Mouse (Mus musculus): Measurements from ENCODE around the gene Zbtb12. TPM values are rescaled to one million over a fixed set of nuclear protein-coding genes. Genes with fewer than 3 reads are reported as not detected.

Zbtb12 gene
- polyA plus RNA-seq, 1 experiment from 2014 or later: 1.0 TPM

DNA sequence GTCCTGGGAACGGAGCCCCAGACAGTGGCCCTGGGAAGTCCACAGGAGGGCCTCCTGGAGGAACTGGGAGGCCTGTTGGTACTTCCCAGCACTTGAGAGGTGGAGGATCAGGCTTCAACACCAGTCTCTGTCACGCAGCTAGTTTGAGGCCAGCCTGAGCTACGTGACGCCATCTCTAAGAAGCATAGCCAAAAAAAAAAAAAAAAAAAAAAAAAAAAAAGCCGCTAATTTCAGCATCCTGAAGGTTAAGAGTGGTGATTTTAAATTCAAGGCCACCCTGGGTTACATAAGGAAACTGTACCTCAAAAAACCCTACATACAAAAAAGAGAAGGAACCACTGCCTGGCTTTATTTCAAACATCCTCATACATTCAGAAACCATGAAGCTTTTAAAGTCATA, 45.0 kb downstream of the Zbtb12 start:
- no peaks in the 10 kb centered on the region for H3K4me1 ChIP-seq (ENCODE audit: control insufficient read depth, insufficient read depth, low read length)
- H3K27ac ChIP-seq (replicated peaks; ENCODE audit: low read depth, low read length): no peak overlapping the region
- ATAC-seq (ENCODE audit: low read depth): no peak
- H3K27me3 ChIP-seq (replicated peaks; ENCODE audit: control insufficient read depth, insufficient read depth, low read length): no peaks in the 10 kb centered on the region
- no peak overlapping the region for H3K4me3 ChIP-seq (ENCODE audit: low read depth, low read length)
- no peaks in the 10 kb centered on the region for H3K9me3 ChIP-seq (ENCODE audit: control insufficient read depth, low read length)
- 71% methylated on average over 5 of the region's 5 CpGs for WGBS
- DNase-seq (ENCODE audit: low spot score): no peak
- no peaks in the 10 kb centered on the region for H3K36me3 ChIP-seq (ENCODE audit: control insufficient read depth, insufficient read depth, low read length)
- H3K4me2 ChIP-seq (ENCODE audit: low read depth, low read length): no peak overlapping the region
- H3K9ac ChIP-seq (ENCODE audit: low read depth, low read length): no peak overlapping the region

DNA sequence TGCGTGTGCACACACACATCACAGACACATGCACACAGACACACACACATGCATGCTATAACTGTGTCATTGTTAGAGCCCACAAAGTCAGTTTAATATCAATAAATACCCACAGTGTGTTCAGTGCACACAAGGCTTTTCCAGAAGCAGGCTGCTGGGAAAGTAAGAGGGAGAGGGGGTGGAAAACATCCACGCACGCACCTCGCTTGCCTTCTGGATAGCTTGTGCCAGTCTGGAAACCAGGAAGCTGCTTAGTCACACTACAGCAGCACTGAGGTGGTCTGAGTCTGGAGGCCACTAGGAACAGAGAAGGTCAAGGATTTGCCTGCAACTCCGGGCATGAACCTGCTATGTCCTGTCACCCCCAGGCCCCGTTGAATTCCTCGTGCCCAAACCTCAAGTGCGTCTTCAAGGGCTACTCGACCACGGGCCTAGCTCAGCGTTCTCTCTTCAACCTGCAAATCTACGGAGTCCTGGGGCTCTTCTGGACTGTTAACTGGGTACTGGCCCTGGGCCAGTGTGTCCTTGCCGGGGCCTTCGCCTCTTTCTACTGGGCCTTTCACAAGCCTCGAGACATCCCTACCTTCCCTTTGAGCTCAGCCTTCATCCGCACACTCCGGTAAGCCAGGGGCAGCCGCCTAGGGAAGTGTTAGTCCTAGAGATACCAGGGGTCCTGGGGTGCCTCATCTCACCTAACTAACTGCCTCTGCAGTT, 48.2 kb downstream of the Zbtb12 start:
- Histone ChIP-seq H3K36me3 (ENCODE audit: control insufficient read depth, insufficient read depth, low read length) (no peaks in the 10 kb centered on the region), H3K4me3 (ENCODE audit: low read depth, low read length) (no peak overlapping the region), H3K4me1 (ENCODE audit: control insufficient read depth, insufficient read depth, low read length) (peaks cover 7% of the 10 kb centered on the region), H3K9ac (ENCODE audit: low read depth, low read length) (no peak overlapping the region), H3K4me2 (ENCODE audit: low read depth, low read length) (no peak overlapping the region), H3K27me3 (replicated peaks; ENCODE audit: control insufficient read depth, insufficient read depth, low read length) (no peaks in the 10 kb centered on the region), H3K9me3 (ENCODE audit: control insufficient read depth, low read length) (no peaks in the 10 kb centered on the region), H3K27ac (replicated peaks; ENCODE audit: low read depth, low read length) (no peak overlapping the region)
- ATAC-seq (ENCODE audit: low read depth) (no peak), DNase-seq (ENCODE audit: low spot score) (no peak)
- WGBS: 86% methylated on average over 18 of the region's 18 CpGs

DNA sequence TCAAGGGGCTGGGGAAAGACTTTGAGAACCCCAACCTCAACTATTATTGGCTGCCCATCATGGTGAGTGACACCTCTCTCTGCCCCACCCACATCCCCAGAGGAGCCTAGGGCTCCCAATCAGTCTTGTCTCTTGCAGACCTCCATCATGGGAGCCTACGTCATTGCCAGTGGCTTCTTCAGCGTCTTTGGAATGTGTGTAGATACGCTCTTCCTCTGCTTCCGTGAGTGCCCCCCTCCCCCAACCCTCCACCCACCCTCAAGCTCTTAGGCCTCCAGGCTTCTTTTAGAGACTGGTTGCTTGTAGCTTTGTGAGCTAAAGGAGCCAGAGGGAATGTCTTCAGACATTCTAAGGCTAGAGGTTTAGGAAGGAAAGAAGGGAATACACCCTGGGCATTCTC, 49.6 kb downstream of the Zbtb12 start:
- no peaks in the 10 kb centered on the region for H3K36me3 ChIP-seq (ENCODE audit: control insufficient read depth, insufficient read depth, low read length)
- 55% methylated on average over 4 of the region's 4 CpGs for WGBS
- H3K9me3 ChIP-seq (ENCODE audit: control insufficient read depth, low read length): no peaks in the 10 kb centered on the region
- peaks cover 7% of the 10 kb centered on the region for H3K4me1 ChIP-seq (ENCODE audit: control insufficient read depth, insufficient read depth, low read length)
- no peaks in the 10 kb centered on the region for H3K27me3 ChIP-seq (replicated peaks; ENCODE audit: control insufficient read depth, insufficient read depth, low read length)
- H3K9ac ChIP-seq (ENCODE audit: low read depth, low read length): no peak overlapping the region
- no peak for ATAC-seq (ENCODE audit: low read depth)
- no peak overlapping the region for H3K4me3 ChIP-seq (ENCODE audit: low read depth, low read length)
- H3K4me2 ChIP-seq (ENCODE audit: low read depth, low read length): no peak overlapping the region
- DNase-seq (ENCODE audit: low spot score): no peak
- no peak overlapping the region for H3K27ac ChIP-seq (replicated peaks; ENCODE audit: low read depth, low read length)

GRCm38 (mm10) chr17:34931061-34931734, 51.9 kb downstream of the Zbtb12 start, which contains the start of gene Neu1:
Neu1 (plus strand) TSS chr17:34931253.
- Histone ChIP-seq H3K36me3 (ENCODE audit: control insufficient read depth, insufficient read depth, low read length) (peaks cover 5% of the 10 kb centered on the region; the same call in 1 of the 2 replicates), H3K4me2 (ENCODE audit: low read depth, low read length) (peak within 1 kb of the TSS; percentile 72), H3K27me3 (replicated peaks; ENCODE audit: control insufficient read depth, insufficient read depth, low read length) (no peaks in the 10 kb centered on the region), H3K9ac (ENCODE audit: low read depth, low read length) (peak within 1 kb of the TSS; percentile 81), H3K27ac (replicated peaks; ENCODE audit: low read depth, low read length) (no peak within 1 kb of the TSS), H3K4me1 (ENCODE audit: control insufficient read depth, insufficient read depth, low read length) (peaks cover 7% of the 10 kb centered on the region), H3K9me3 (ENCODE audit: control insufficient read depth, low read length) (no peaks in the 10 kb centered on the region), H3K4me3 (ENCODE audit: low read depth, low read length) (peak within 1 kb of the TSS; percentile 71)
- ATAC-seq (ENCODE audit: low read depth): peak; percentile 98
- peak; percentile 99 for DNase-seq (ENCODE audit: low spot score)
- WGBS: 1% methylated on average over 31 of the region's 38 CpGs

DNA sequence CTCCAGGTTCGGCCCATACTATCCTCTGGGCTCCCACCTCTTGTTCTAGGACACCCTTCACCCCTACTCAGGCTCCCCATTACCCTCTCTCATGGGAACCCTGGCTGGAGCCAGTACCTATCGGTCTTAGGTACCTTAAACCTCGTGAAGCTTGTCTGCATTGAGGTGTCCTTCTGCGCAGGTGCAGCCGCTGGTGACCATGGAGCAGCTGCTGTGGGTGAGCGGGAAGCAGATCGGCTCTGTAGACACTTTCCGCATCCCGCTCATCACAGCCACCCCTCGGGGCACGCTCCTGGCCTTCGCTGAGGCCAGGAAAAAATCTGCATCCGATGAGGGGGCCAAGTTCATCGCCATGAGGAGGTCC, 52.4 kb downstream of the Zbtb12 start:
- H3K9me3 ChIP-seq (ENCODE audit: control insufficient read depth, low read length): no peaks in the 10 kb centered on the region
- peak overlapping the region; percentile 81 for H3K9ac ChIP-seq (ENCODE audit: low read depth, low read length)
- WGBS: 14% methylated on average over 14 of the region's 14 CpGs
- peak overlapping the region; percentile 71 for H3K4me3 ChIP-seq (ENCODE audit: low read depth, low read length)
- H3K27me3 ChIP-seq (replicated peaks; ENCODE audit: control insufficient read depth, insufficient read depth, low read length): no peaks in the 10 kb centered on the region
- H3K4me1 ChIP-seq (ENCODE audit: control insufficient read depth, insufficient read depth, low read length): peaks cover 7% of the 10 kb centered on the region
- no peak overlapping the region for H3K27ac ChIP-seq (replicated peaks; ENCODE audit: low read depth, low read length)
- ATAC-seq (ENCODE audit: low read depth) (0 out of 2 replicates have a peak, but pooled peaks have one; percentile 8), DNase-seq (ENCODE audit: low spot score) (no peak)
- peak overlapping the region; percentile 72 for H3K4me2 ChIP-seq (ENCODE audit: low read depth, low read length)
- H3K36me3 ChIP-seq (ENCODE audit: control insufficient read depth, insufficient read depth, low read length): peaks cover 5% of the 10 kb centered on the region; the same call in 1 of the 2 replicates

GRCm38 (mm10) chr17:34932287-34932686, 53.0 kb downstream of the Zbtb12 start:
- Histone ChIP-seq H3K27me3 (replicated peaks; ENCODE audit: control insufficient read depth, insufficient read depth, low read length) (no peaks in the 10 kb centered on the region), H3K9me3 (ENCODE audit: control insufficient read depth, low read length) (no peaks in the 10 kb centered on the region), H3K27ac (replicated peaks; ENCODE audit: low read depth, low read length) (no peak overlapping the region), H3K9ac (ENCODE audit: low read depth, low read length) (peak overlapping the region; percentile 81), H3K4me2 (ENCODE audit: low read depth, low read length) (peak overlapping the region; percentile 72), H3K36me3 (ENCODE audit: control insufficient read depth, insufficient read depth, low read length) (peaks cover 5% of the 10 kb centered on the region; the same call in 1 of the 2 replicates), H3K4me3 (ENCODE audit: low read depth, low read length) (peak overlapping the region; percentile 71), H3K4me1 (ENCODE audit: control insufficient read depth, insufficient read depth, low read length) (peaks cover 7% of the 10 kb centered on the region)
- DNase-seq (ENCODE audit: low spot score): no peak
- ATAC-seq (ENCODE audit: low read depth): no peak
- WGBS: 89% methylated on average over 8 of the region's 8 CpGs

DNA sequence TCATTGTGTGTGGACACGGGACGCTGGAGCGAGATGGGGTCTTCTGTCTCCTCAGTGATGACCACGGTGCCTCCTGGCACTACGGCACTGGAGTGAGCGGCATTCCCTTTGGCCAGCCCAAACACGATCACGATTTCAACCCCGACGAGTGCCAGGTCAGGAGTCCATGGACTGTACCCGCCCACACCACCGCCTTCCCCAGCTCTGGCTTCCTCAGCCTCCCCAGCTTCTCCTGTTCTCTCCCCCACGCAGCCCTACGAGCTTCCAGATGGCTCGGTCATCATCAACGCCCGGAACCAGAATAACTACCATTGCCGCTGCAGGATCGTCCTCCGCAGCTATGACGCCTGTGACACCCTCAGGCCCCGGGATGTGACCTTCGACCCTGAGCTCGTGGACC, 54.7 kb downstream of the Zbtb12 start:
- Histone ChIP-seq H3K4me1 (ENCODE audit: control insufficient read depth, insufficient read depth, low read length) (peaks cover 7% of the 10 kb centered on the region), H3K36me3 (ENCODE audit: control insufficient read depth, insufficient read depth, low read length) (peaks cover 5% of the 10 kb centered on the region; the same call in 1 of the 2 replicates), H3K9me3 (ENCODE audit: control insufficient read depth, low read length) (no peaks in the 10 kb centered on the region), H3K27me3 (replicated peaks; ENCODE audit: control insufficient read depth, insufficient read depth, low read length) (no peaks in the 10 kb centered on the region), H3K4me3 (ENCODE audit: low read depth, low read length) (no peak overlapping the region), H3K9ac (ENCODE audit: low read depth, low read length) (0 out of 2 replicates have a peak overlapping the region, but pooled peaks have one; percentile 30), H3K27ac (replicated peaks; ENCODE audit: low read depth, low read length) (no peak overlapping the region), H3K4me2 (ENCODE audit: low read depth, low read length) (no peak overlapping the region)
- ATAC-seq (ENCODE audit: low read depth): no peak
- no peak for DNase-seq (ENCODE audit: low spot score)
- 46% methylated on average over 24 of the region's 24 CpGs for WGBS

GRCm38 (mm10) chr17:34934830-34935229, 55.5 kb downstream of the Zbtb12 start:
- Histone ChIP-seq H3K9me3 (ENCODE audit: control insufficient read depth, low read length) (no peaks in the 10 kb centered on the region), H3K27me3 (replicated peaks; ENCODE audit: control insufficient read depth, insufficient read depth, low read length) (no peaks in the 10 kb centered on the region), H3K4me3 (ENCODE audit: low read depth, low read length) (no peak overlapping the region), H3K36me3 (ENCODE audit: control insufficient read depth, insufficient read depth, low read length) (peaks cover 5% of the 10 kb centered on the region; the same call in 1 of the 2 replicates), H3K4me2 (ENCODE audit: low read depth, low read length) (no peak overlapping the region), H3K9ac (ENCODE audit: low read depth, low read length) (no peak overlapping the region), H3K4me1 (ENCODE audit: control insufficient read depth, insufficient read depth, low read length) (peaks cover 7% of the 10 kb centered on the region), H3K27ac (replicated peaks; ENCODE audit: low read depth, low read length) (no peak overlapping the region)
- DNase-seq (ENCODE audit: low spot score) (no peak), ATAC-seq (ENCODE audit: low read depth) (no peak)
- WGBS: 37% methylated on average over 8 of the region's 8 CpGs
